Mouse (Mus musculus) intestine, embryonic 15.5 days (tissue): ENCODE measurements around the gene Rsph14. TPM values are rescaled to one million over a fixed set of nuclear protein-coding genes. Genes with fewer than 3 reads are reported as not detected.

Experiments
- ATAC-seq: fragments of 200-750 bp; cut with Nextera tagmentation; 2 replicates; pipeline ENCODE4 v1.8.0; 2017; ENCODE audit warnings: moderate TSS enrichment, moderate library complexity
- H3K27ac ChIP-seq: fragments of 300-500 bp; sonication (generic); 2 replicates; pipeline ENCODE4 v1.5.1; 2015; ENCODE audit warnings: mild to moderate bottlenecking, inconsistent platforms
- H3K27me3 ChIP-seq: fragments of 300-500 bp; sonication (generic); replicated peaks from 2 replicates; pipeline ENCODE4 v1.6.1; 2015; ENCODE audit warnings: inconsistent platforms
- H3K36me3 ChIP-seq: fragments of 300-500 bp; sonication (generic); 2 replicates; pipeline ENCODE4 v1.6.1; 2015; ENCODE audit warnings: inconsistent platforms
- H3K4me1 ChIP-seq: fragments of 300-500 bp; sonication (generic); replicated peaks from 2 replicates; pipeline ENCODE4 v1.6.1; 2015; ENCODE audit warnings: inconsistent platforms
- H3K4me2 ChIP-seq: fragments of 300-500 bp; sonication (generic); replicated peaks from 2 replicates; pipeline ENCODE4 v1.6.1; 2015; ENCODE audit warnings: mild to moderate bottlenecking, inconsistent platforms
- H3K4me3 ChIP-seq: fragments of 300-500 bp; sonication (generic); replicated peaks from 2 replicates; pipeline ENCODE4 v1.5.1; 2015; ENCODE audit warnings: inconsistent platforms
- H3K9ac ChIP-seq: fragments of 300-500 bp; sonication (generic); 2 replicates; pipeline ENCODE4 v1.6.1; 2015; ENCODE audit warnings: inconsistent platforms
- H3K9me3 ChIP-seq: fragments of 300-500 bp; sonication (generic); 2 replicates; pipeline ENCODE4 v1.6.1; 2016; ENCODE audit warnings: inconsistent platforms
- WGBS: fragments of 180-500 bp; shearing (Covaris S2); methylation state at CpG from one replicate; pipeline ENCODE4 v1.1.7; 2015; 5-methylcytosine and 5-hydroxymethylcytosine counted together
- polyA plus RNA-seq: library from polyadenylated mRNA; unstranded; fragments of >200 nt; fragmentation: Nextera tagmentation; extraction: Ambion mirVana; gene quantifications from 2 replicates; pipeline ENCODE4 v1.2.1, GENCODE M21; 2015

Rsph14 gene
- polyA plus RNA-seq, 1 experiment from 2014 or later: not detected

- no peak for ATAC-seq
- Histone ChIP-seq H3K9me3 (no peaks in the 10 kb centered on the region), H3K36me3 (no peaks in the 10 kb centered on the region), H3K9ac (no peak overlapping the region), H3K27me3 (no peaks in the 10 kb centered on the region), H3K4me2 (no peak overlapping the region), H3K4me3 (no peak overlapping the region), H3K4me1 (no peaks in the 10 kb centered on the region), H3K27ac (no peak overlapping the region)
- WGBS: 63% methylated on average over 3 of the region's 3 CpGs
Observed at GRCm38 (mm10) chr10:74939300-74939699, 93.1 kb downstream of the Rsph14 start.

- Histone ChIP-seq H3K9ac (no peak overlapping the region; the same call in 1 of the 2 replicates), H3K9me3 (no peaks in the 10 kb centered on the region), H3K4me1 (no peaks in the 10 kb centered on the region), H3K27me3 (no peaks in the 10 kb centered on the region), H3K4me2 (no peak overlapping the region), H3K27ac (no peak overlapping the region), H3K36me3 (no peaks in the 10 kb centered on the region), H3K4me3 (no peak overlapping the region)
- no peak for ATAC-seq
- 58% methylated on average over 5 of the region's 5 CpGs for WGBS
Observed at GRCm38 (mm10) chr10:74938410-74938809, 94.0 kb downstream of the Rsph14 start.

GRCm38 (mm10) chr10:74937003-74937790, 95.2 kb downstream of the Rsph14 start:
- 81% methylated on average over 10 of the region's 10 CpGs for WGBS

GRCm38 (mm10) chr10:74935016-74935415, 97.4 kb downstream of the Rsph14 start:
- Histone ChIP-seq H3K9ac (no peak overlapping the region), H3K27me3 (no peaks in the 10 kb centered on the region), H3K9me3 (no peaks in the 10 kb centered on the region), H3K4me3 (no peak overlapping the region), H3K4me2 (no peak overlapping the region), H3K4me1 (no peaks in the 10 kb centered on the region), H3K36me3 (no peaks in the 10 kb centered on the region), H3K27ac (no peak overlapping the region)
- ATAC-seq: no peak
- 25% methylated on average over 6 of the region's 6 CpGs for WGBS

More at GRCm38 (mm10) chr10:74937003-74937790, 95.2 kb downstream of the Rsph14 start:
- Histone ChIP-seq H3K4me3 (no peak overlapping the region), H3K4me2 (no peak overlapping the region), H3K9me3 (no peaks in the 10 kb centered on the region), H3K36me3 (no peaks in the 10 kb centered on the region), H3K27me3 (no peaks in the 10 kb centered on the region), H3K9ac (no peak overlapping the region), H3K4me1 (no peaks in the 10 kb centered on the region), H3K27ac (no peak overlapping the region)
- ATAC-seq: peak; percentile 64

GRCm38 (mm10) chr10:74934521-74934920, 97.9 kb downstream of the Rsph14 start:
- ATAC-seq: no peak
- no peaks in the 10 kb centered on the region for H3K27me3 ChIP-seq
- WGBS: 79% methylated on average over 12 of the region's 12 CpGs
- H3K36me3 ChIP-seq: no peaks in the 10 kb centered on the region
- no peaks in the 10 kb centered on the region for H3K4me1 ChIP-seq
- H3K4me2 ChIP-seq: no peak overlapping the region
- no peak overlapping the region for H3K4me3 ChIP-seq
- H3K9me3 ChIP-seq: no peaks in the 10 kb centered on the region
- no peak overlapping the region for H3K27ac ChIP-seq
- no peak overlapping the region for H3K9ac ChIP-seq

- Histone ChIP-seq H3K9ac (no peak overlapping the region), H3K27me3 (no peaks in the 10 kb centered on the region), H3K9me3 (no peaks in the 10 kb centered on the region), H3K4me3 (no peak overlapping the region), H3K36me3 (no peaks in the 10 kb centered on the region), H3K4me1 (no peaks in the 10 kb centered on the region), H3K4me2 (no peak overlapping the region), H3K27ac (no peak overlapping the region)
- no peak for ATAC-seq
- WGBS: 85% methylated on average over 19 of the region's 19 CpGs
Observed at GRCm38 (mm10) chr10:74933548-74934190, 98.7 kb downstream of the Rsph14 start.

GRCm38 (mm10) chr10:74932487-74932886, 99.9 kb downstream of the Rsph14 start:
- H3K4me3 ChIP-seq: no peak overlapping the region
- WGBS: 84% methylated on average over 6 of the region's 6 CpGs
- no peaks in the 10 kb centered on the region for H3K4me1 ChIP-seq
- no peak overlapping the region for H3K4me2 ChIP-seq
- no peak overlapping the region for H3K9ac ChIP-seq
- no peaks in the 10 kb centered on the region for H3K27me3 ChIP-seq
- no peak overlapping the region for H3K27ac ChIP-seq
- no peaks in the 10 kb centered on the region for H3K36me3 ChIP-seq
- ATAC-seq: no peak
- H3K9me3 ChIP-seq: no peaks in the 10 kb centered on the region

GRCm38 (mm10) chr10:74931631-74932030, 100.8 kb downstream of the Rsph14 start:
- Histone ChIP-seq H3K36me3 (no peaks in the 10 kb centered on the region), H3K27me3 (no peaks in the 10 kb centered on the region), H3K4me1 (no peaks in the 10 kb centered on the region), H3K9ac (no peak overlapping the region), H3K4me2 (no peak overlapping the region), H3K9me3 (no peaks in the 10 kb centered on the region), H3K4me3 (no peak overlapping the region), H3K27ac (no peak overlapping the region)
- ATAC-seq: no peak
- 70% methylated on average over 6 of the region's 6 CpGs for WGBS

GRCm38 (mm10) chr10:74930541-74930940, 101.8 kb downstream of the Rsph14 start:
- Histone ChIP-seq H3K9me3 (no peaks in the 10 kb centered on the region), H3K4me3 (no peak overlapping the region), H3K9ac (no peak overlapping the region), H3K36me3 (no peaks in the 10 kb centered on the region), H3K27ac (no peak overlapping the region), H3K4me2 (no peak overlapping the region), H3K4me1 (no peaks in the 10 kb centered on the region), H3K27me3 (no peaks in the 10 kb centered on the region)
- no peak for ATAC-seq
- WGBS: 71% methylated on average over 3 of the region's 3 CpGs

GRCm38 (mm10) chr10:74929578-74929977, 102.8 kb downstream of the Rsph14 start:
- WGBS: 70% methylated on average over 6 of the region's 6 CpGs
- Histone ChIP-seq H3K9me3 (no peaks in the 10 kb centered on the region), H3K9ac (no peak overlapping the region), H3K4me2 (no peak overlapping the region), H3K4me3 (no peak overlapping the region), H3K27ac (no peak overlapping the region), H3K36me3 (no peaks in the 10 kb centered on the region), H3K4me1 (peaks cover 4% of the 10 kb centered on the region; the same call in 1 of the 2 replicates), H3K27me3 (no peaks in the 10 kb centered on the region)
- ATAC-seq: peak; percentile 11; the same call in 1 of the 2 replicates

- Histone ChIP-seq H3K27me3 (no peaks in the 10 kb centered on the region), H3K4me3 (no peak overlapping the region), H3K9me3 (no peaks in the 10 kb centered on the region), H3K27ac (no peak overlapping the region), H3K9ac (no peak overlapping the region), H3K36me3 (no peaks in the 10 kb centered on the region), H3K4me2 (no peak overlapping the region), H3K4me1 (peaks cover 4% of the 10 kb centered on the region; the same call in 1 of the 2 replicates)
- 86% methylated on average over 7 of the region's 7 CpGs for WGBS
- ATAC-seq: no peak
Observed at GRCm38 (mm10) chr10:74928276-74928675, 104.1 kb downstream of the Rsph14 start.

GRCm38 (mm10) chr10:74925324-74925723, 107.1 kb downstream of the Rsph14 start:
- WGBS: 17% methylated on average over 21 of the region's 21 CpGs

More at GRCm38 (mm10) chr10:74925324-74925723, 107.1 kb downstream of the Rsph14 start:
- peaks cover 4% of the 10 kb centered on the region; the same call in 1 of the 2 replicates for H3K4me1 ChIP-seq
- no peaks in the 10 kb centered on the region for H3K36me3 ChIP-seq
- peak; percentile 22; the same call in 1 of the 2 replicates for ATAC-seq
- peak overlapping the region; percentile 49 for H3K4me2 ChIP-seq
- no peaks in the 10 kb centered on the region for H3K9me3 ChIP-seq
- no peaks in the 10 kb centered on the region for H3K27me3 ChIP-seq
- H3K9ac ChIP-seq: no peak overlapping the region
- H3K4me3 ChIP-seq: 0 out of 2 replicates have a peak overlapping the region, but pooled peaks have one; percentile 11
- H3K27ac ChIP-seq: no peak overlapping the region
